Mouse (Mus musculus) small intestine, adult 2 months (tissue): ENCODE measurements around the gene Dbp.

Experiments
- CTCF ChIP-seq: fragments of 200-500 bp; IDR thresholded peaks from 2 replicates; pipeline ENCODE4 v1.5.1; 2012; ENCODE audit warnings: low read depth, mild to moderate bottlenecking, control low read depth, inconsistent platforms, low read length, moderate library complexity, mixed read lengths; ENCODE audit not compliant: insufficient replicate concordance, insufficient read length; ENCODE audit errors: extremely low read depth
- POLR2A ChIP-seq: fragments of 200-500 bp; IDR thresholded peaks from 2 replicates; pipeline ENCODE4 v1.6.1; 2012; ENCODE audit warnings: low read depth, mild to moderate bottlenecking, control low read depth, inconsistent platforms, low read length, moderate library complexity

DNA sequence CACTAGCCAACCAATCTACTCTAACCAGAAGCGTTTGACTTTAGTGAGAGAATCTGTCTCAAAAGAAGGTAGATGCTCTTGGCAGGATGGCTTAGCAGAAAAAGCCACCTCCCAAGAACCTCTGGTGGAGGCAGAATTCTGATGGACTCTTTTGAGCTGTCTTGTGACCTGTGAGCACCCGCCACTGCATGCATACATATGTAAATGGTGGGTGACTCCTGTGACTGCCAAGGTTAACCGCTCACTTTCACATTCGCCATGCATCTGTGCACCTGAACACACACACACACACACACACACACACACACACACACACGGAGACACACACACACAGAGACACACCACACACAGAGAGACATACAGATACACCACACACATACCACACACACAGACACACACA is 42.6 kb downstream of the Dbp start:
- TF ChIP-seq POLR2A (no peak), CTCF (no peak)
